Mouse (Mus musculus) olfactory bulb, adult 2 months (tissue): Measurements from ENCODE around the gene Snai3.

Experiments
- CTCF ChIP-seq: fragments of 200-500 bp; IDR thresholded peaks from 2 replicates; pipeline ENCODE4 v1.5.1; 2012; ENCODE audit warnings: low read depth, mild to moderate bottlenecking, low read length, moderate library complexity; ENCODE audit not compliant: insufficient read depth
- POLR2A ChIP-seq: fragments of 200-500 bp; IDR thresholded peaks from 2 replicates; pipeline ENCODE4 v1.6.1; 2012; ENCODE audit warnings: mild to moderate bottlenecking, low read depth, low read length, moderate library complexity; ENCODE audit not compliant: insufficient read depth

GRCm38 (mm10) chr8:122463651-122464640 lies 3.4 kb upstream of the Snai3 start:
- TF ChIP-seq POLR2A (no peak), CTCF (no peak)
